Mouse (Mus musculus) ES-E14 (cell line): ENCODE results near the gene Rpl23a. TPM values are rescaled to one million over a fixed set of nuclear protein-coding genes. Genes with fewer than 3 reads are reported as not detected.
A peak's percentile ranks its signal among the peaks of the same experiment; 100 is the strongest.

ENCODE experiments used
- DNase-seq: peaks from one replicate; pipeline ENCODE4 v3.0.0-alpha.2; 2013; ENCODE audit warnings: low read depth, low spot score
- H3K27ac ChIP-seq: 2 replicates; pipeline ENCODE4 v1.5.1; 2012; ENCODE audit warnings: low read depth, mild to moderate bottlenecking, low read length, moderate library complexity, mixed read lengths; ENCODE audit not compliant: poor library complexity, insufficient read depth, severe bottlenecking
- H3K36me3 ChIP-seq: 2 replicates; pipeline ENCODE4 v1.6.1; 2012; ENCODE audit warnings: mild to moderate bottlenecking, low read length, moderate library complexity, mixed read lengths; ENCODE audit not compliant: control insufficient read depth, poor library complexity, insufficient read depth, severe bottlenecking
- H3K4me1 ChIP-seq, 2 experiments: fragments of 150-350 bp in 1 of 2; sonication (generic) in 1 of 2; 2 replicates each; pipeline ENCODE4 v1.6.1; 2012; ENCODE audit warnings: low read length in 2 of 2, mild to moderate bottlenecking in 1 of 2, mixed read lengths in 1 of 2; ENCODE audit not compliant: control insufficient read depth in 2 of 2, insufficient read depth in 2 of 2, poor library complexity in 1 of 2
- H3K4me3 ChIP-seq, 2 experiments: fragments of 150-350 bp in 1 of 2; sonication (generic) in 1 of 2; 2 replicates each; pipeline ENCODE4 v1.5.1; 2012; ENCODE audit warnings: low read length in 2 of 2, low read depth in 1 of 2, mild to moderate bottlenecking in 1 of 2, mixed read lengths in 1 of 2; ENCODE audit not compliant: insufficient read depth in 1 of 2, poor library complexity in 1 of 2, severe bottlenecking in 1 of 2
- H3K9ac ChIP-seq: 2 replicates; pipeline ENCODE4 v1.6.1; 2012; ENCODE audit warnings: low read depth, mild to moderate bottlenecking, low read length, mixed read lengths; ENCODE audit not compliant: poor library complexity, insufficient read depth, severe bottlenecking
- H3K9me3 ChIP-seq: fragments of 150-350 bp; sonication (generic); 2 replicates; pipeline ENCODE4 v1.6.1; 2012; ENCODE audit warnings: low read depth, mild to moderate bottlenecking, low read length; ENCODE audit not compliant: control insufficient read depth, insufficient read depth
- CHD2 ChIP-seq: IDR thresholded peaks from 2 replicates; pipeline ENCODE4 v1.6.1; 2014; ENCODE audit warnings: mild to moderate bottlenecking, low read depth, low read length, inconsistent platforms
- HCFC1 ChIP-seq: IDR thresholded peaks from 2 replicates; pipeline ENCODE4 v1.6.1; 2012; ENCODE audit warnings: low read length, inconsistent platforms, borderline replicate concordance; ENCODE audit not compliant: insufficient read depth
- MAFK ChIP-seq: IDR thresholded peaks from 2 replicates; pipeline ENCODE4 v1.6.1; 2014; ENCODE audit warnings: mild to moderate bottlenecking, low read depth, low read length, inconsistent platforms; ENCODE audit not compliant: insufficient read depth
- ZC3H11A ChIP-seq: IDR thresholded peaks from 2 replicates; pipeline ENCODE4 v1.6.1; 2012; ENCODE audit warnings: low read depth, mild to moderate bottlenecking, inconsistent platforms, low read length, borderline replicate concordance
- ZNF384 ChIP-seq: IDR thresholded peaks from 2 replicates; pipeline ENCODE4 v1.6.1; 2012; ENCODE audit warnings: low read depth, low read length, inconsistent platforms
- in situ Hi-C, 2 experiments: fragments of 600-800 bp; cut with MboI; formaldehyde crosslinking; loops; one replicate each; pipeline ENCODE4 v1.15.1; 2025; ENCODE audit warnings: low sequenced_read_pairs in 2 of 2, inconsistent platforms in 1 of 2; ENCODE audit not compliant: unreplicated experiment in 2 of 2
- total RNA-seq: library from RNA; depleted of rRNA; stranded (reverse); fragments of 300-350 nt; gene quantifications from 2 replicates; pipeline ENCODE4 v1.2.3, GENCODE M21; 2012

Rpl23a gene
- total RNA-seq, 1 experiment, result 2,664 TPM

DNA sequence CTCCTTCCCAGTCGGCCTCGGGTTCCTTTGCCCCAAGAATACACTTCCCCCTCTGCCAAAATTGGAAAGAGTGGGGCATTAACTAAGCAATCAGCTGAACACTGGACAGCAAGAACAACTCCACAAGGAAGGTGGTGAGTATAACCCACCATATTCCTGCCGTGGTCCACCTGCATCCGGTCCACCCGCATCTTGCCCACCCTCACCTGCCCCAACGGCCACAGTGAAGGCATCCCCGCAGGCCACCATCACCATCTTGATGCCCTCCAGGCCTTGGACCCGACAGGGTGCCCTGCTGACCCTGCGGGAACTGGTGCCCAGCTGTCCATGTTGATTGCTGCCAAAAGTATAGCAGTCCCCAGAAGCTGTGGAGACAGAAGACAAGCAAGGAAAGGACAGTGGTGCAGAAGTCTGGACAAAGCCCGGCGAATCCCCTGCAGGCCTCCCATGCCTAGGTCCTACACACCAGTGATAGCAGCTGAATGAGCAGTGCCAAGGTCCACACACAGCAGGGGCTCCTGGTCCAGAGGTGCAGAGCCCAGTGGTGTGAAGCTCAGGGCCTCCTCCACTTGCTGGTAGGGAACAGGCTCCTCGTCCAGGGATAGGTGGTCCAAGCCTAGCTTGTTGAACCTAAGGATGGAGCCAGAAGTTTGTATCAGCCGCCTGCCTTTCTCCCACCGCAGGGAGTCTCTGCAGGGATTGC, 16.0 kb downstream of the Rpl23a start:
- Histone ChIP-seq H3K4me3 (no peak overlapping the region), H3K9ac (no peak overlapping the region), H3K36me3 (peaks cover 8% of the 10 kb centered on the region; the same call in 1 of the 2 replicates), H3K27ac (0 out of 2 replicates have a peak overlapping the region, but pooled peaks have one; percentile 93), H3K4me1 (peaks cover 0 to 47% of the 10 kb centered on the region in 2 experiments; a peak in 3 of 4 replicates), H3K9me3 (no peaks in the 10 kb centered on the region)
- TF ChIP-seq CHD2 (no peak), HCFC1 (no peak), ZNF384 (no peak), ZC3H11A (no peak), MAFK (no peak)
- DNase-seq, result no peak
- in situ Hi-C loops, result no loop called here

DNA sequence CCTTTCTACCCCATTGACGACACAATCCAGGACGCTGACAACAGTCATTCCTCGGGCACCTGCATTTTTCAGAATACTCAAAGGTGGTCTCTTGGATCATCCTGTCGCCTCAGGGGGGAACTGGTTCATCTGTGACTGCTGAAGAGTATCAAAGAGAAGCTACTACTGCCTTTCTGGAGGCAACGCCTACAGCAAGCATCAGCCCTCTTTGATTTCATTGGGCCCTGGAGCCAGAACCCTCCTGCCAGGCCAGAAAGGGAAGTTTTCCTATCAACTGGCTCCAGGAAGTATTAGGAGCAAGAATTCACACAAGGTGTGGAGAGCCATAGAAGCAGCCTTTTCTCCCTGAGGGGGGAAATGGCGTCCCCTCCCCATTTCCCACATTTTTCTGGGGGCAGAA, 16.7 kb downstream of the Rpl23a start:
- Histone ChIP-seq H3K36me3 (peaks cover 15% of the 10 kb centered on the region), H3K27ac (peak overlapping the region; percentile 93), H3K9ac (peak overlapping the region; percentile 69; the same call in 1 of the 2 replicates), H3K9me3 (no peaks in the 10 kb centered on the region), H3K4me3 (no peak overlapping the region), H3K4me1 (peaks cover 0 to 46% of the 10 kb centered on the region in 2 experiments; a peak in 3 of 4 replicates)
- TF ChIP-seq MAFK (no peak), CHD2 (no peak), ZNF384 (no peak)
- in situ Hi-C loops, result no loop called here
- no peak for DNase-seq

DNA sequence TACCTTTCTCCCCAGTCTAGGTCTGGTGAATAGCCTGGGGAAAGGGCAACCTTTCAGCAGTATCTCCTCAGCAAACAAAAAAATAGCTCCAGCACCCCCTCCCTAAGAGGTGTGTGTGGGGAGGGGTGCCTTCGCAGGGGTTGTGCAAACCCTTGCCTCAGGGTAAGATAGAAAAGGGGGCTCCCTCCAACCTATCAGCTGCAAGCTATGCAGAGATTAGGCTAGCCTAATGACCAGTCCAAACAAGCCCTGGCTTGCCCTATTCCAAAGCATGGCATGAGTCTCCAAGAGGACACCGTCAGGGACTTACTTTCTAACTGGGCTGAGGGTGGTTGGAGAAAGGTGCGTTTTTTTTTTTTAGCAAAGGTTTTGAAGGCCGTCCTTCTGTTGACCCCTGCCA, 17.2 kb downstream of the Rpl23a start:
- no peak for DNase-seq
- in situ Hi-C loops, result no loop called here
- Histone ChIP-seq H3K4me3 (peak overlapping the region; percentile 60 to 73), H3K4me1 (peaks cover 0 to 46% of the 10 kb centered on the region in 2 experiments; a peak in 3 of 4 replicates), H3K9me3 (no peaks in the 10 kb centered on the region), H3K27ac (peak overlapping the region; percentile 93), H3K36me3 (peaks cover 19% of the 10 kb centered on the region), H3K9ac (peak overlapping the region; percentile 69)
- TF ChIP-seq ZNF384 (no peak; the same call in 1 of the 2 replicates), MAFK (no peak), HCFC1 (no peak), ZC3H11A (no peak), CHD2 (no peak)

DNA sequence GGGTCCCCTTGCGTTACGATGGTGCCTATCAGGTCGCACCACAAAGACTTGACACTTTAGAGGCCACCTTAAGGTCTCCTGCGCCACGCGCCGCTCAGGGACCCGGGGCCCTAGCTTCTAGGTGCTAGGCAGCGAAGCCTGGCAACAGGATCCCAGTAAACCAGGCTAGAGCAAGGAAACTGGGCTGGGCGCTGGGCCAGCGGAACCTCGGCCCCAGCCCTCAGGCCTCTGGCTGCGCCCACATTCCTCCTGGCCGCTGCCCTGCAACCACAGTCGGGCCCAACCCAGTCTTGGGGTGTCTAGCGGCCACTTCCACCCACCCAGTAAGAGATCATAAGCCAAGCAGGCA, 17.6 kb downstream of the Rpl23a start:
- Histone ChIP-seq H3K9ac (peak overlapping the region; percentile 69), H3K9me3 (no peaks in the 10 kb centered on the region), H3K27ac (peak overlapping the region; percentile 93), H3K4me1 (peaks cover 0 to 45% of the 10 kb centered on the region in 2 experiments; a peak in 3 of 4 replicates), H3K36me3 (peaks cover 23% of the 10 kb centered on the region), H3K4me3 (peak overlapping the region; percentile 60 to 73)
- no peak for DNase-seq
- in situ Hi-C loops, result no loop called here
- TF ChIP-seq MAFK, result no peak
- TF ChIP-seq CHD2, result no peak
- no peak for TF ChIP-seq ZNF384
- no peak for TF ChIP-seq HCFC1
- no peak for TF ChIP-seq ZC3H11A
